Mouse (Mus musculus): ENCODE results near the gene Serpinb13. TPM values are rescaled to one million over a fixed set of nuclear protein-coding genes. Genes with fewer than 3 reads are reported as not detected.
"Not testable (repeated sequence)": the region's sequence is repeated elsewhere in the genome, so short reads cannot be mapped to it uniquely, and the experiment has no call there.

Serpinb13 gene
- polyA plus RNA-seq, 1 experiment from 2014 or later, result not detected

- TF ChIP-seq CTCF (IDR thresholded peaks at IDR 0.05; ENCODE audit: low read depth), result no peak
- WGBS, result 64% methylated on average over 2 of the region's 2 CpGs
- Histone ChIP-seq H3K27me3 (ENCODE audit: insufficient read depth, low read length) (no peaks in the 10 kb centered on the region), H3K9me3 (ENCODE audit: low read depth, low read length) (no peaks in the 10 kb centered on the region), H3K4me1 (ENCODE audit: insufficient read depth) (no peaks in the 10 kb centered on the region), H3K36me3 (ENCODE audit: insufficient read depth) (no peaks in the 10 kb centered on the region), H3K9ac (no peak overlapping the region), H3K4me2 (no peak overlapping the region), H3K4me3 (ENCODE audit: low read depth, low read length) (no peak overlapping the region), H3K27ac (ENCODE audit: low read depth) (no peak overlapping the region)
- DNase-seq (no peak), ATAC-seq (ENCODE audit: insufficient read depth) (no peak)
These were observed 3.1 kb downstream of the Serpinb13 start for GRCm38 (mm10) chr1:106983865-106984264.

DNA sequence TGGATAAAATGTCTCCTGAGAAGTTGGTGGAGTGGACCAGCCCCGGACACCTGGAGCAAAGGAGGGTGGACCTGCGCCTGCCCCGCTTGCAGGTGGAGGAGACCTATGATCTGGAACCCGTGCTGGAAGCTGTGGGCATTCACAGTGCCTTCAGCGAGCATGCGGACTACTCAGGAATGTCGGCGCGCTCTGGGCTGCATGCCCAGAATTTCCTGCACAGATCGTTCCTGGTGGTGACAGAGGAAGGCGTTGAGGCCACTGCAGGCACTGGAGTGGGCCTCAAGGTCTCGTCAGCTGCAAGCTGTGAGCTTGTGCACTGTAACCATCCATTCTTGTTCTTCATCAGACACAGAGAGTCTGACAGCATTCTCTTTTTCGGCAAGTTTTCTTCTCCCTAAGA is 19.6 kb downstream of the Serpinb13 start:
- DNase-seq (peak; percentile 91), ATAC-seq (ENCODE audit: insufficient read depth) (peak; percentile 99)
- H3K27ac ChIP-seq (ENCODE audit: low read depth), result no peak overlapping the region
- H3K9ac ChIP-seq, result no peak overlapping the region
- H3K4me3 ChIP-seq (ENCODE audit: low read depth, low read length), result no peak overlapping the region
- no peaks in the 10 kb centered on the region for H3K4me1 ChIP-seq (ENCODE audit: insufficient read depth)
- no peak overlapping the region for H3K4me2 ChIP-seq
- no peak for TF ChIP-seq CTCF (IDR thresholded peaks at IDR 0.05; ENCODE audit: low read depth)
- H3K9me3 ChIP-seq (ENCODE audit: low read depth, low read length), result no peaks in the 10 kb centered on the region
- WGBS, result 40% methylated on average over 13 of the region's 13 CpGs
- H3K36me3 ChIP-seq (ENCODE audit: insufficient read depth), result no peaks in the 10 kb centered on the region
- no peaks in the 10 kb centered on the region for H3K27me3 ChIP-seq (ENCODE audit: insufficient read depth, low read length)

DNA sequence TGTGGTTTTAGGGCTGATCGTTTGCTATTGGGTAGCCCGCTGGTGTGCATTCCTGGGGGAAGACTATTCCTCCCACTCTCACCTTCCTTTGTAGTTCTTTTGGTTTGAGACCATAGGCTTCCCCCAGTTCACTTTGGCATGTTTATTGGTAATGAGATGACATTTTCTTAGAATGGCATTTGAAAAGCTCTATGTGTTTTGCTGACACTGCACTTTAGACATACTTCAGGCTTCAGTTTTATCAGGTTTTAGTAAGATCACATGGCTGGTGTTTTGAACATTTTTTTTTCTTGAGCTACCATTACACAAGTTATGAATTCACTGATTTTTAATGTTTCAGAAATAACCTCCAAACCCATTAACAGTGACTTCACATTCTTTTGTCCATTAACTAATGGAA is 21.0 kb downstream of the Serpinb13 start:
- WGBS, result 74% methylated on average over 2 of the region's 2 CpGs
- H3K4me3 ChIP-seq (ENCODE audit: low read depth, low read length), result no peak overlapping the region
- H3K4me2 ChIP-seq, result no peak overlapping the region
- DNase-seq (no peak), ATAC-seq (ENCODE audit: insufficient read depth) (no peak)
- H3K27me3 ChIP-seq (ENCODE audit: insufficient read depth, low read length), result no peaks in the 10 kb centered on the region
- no peak for TF ChIP-seq CTCF (IDR thresholded peaks at IDR 0.05; ENCODE audit: low read depth)
- H3K27ac ChIP-seq (ENCODE audit: low read depth), result no peak overlapping the region
- H3K36me3 ChIP-seq (ENCODE audit: insufficient read depth), result no peaks in the 10 kb centered on the region
- no peak overlapping the region for H3K9ac ChIP-seq
- H3K9me3 ChIP-seq (ENCODE audit: low read depth, low read length), result no peaks in the 10 kb centered on the region
- no peaks in the 10 kb centered on the region for H3K4me1 ChIP-seq (ENCODE audit: insufficient read depth)

- peak; percentile 1 for DNase-seq
- 66% methylated on average over 3 of the region's 3 CpGs for WGBS
- no peak for TF ChIP-seq CTCF (IDR thresholded peaks at IDR 0.05; ENCODE audit: low read depth)
- Histone ChIP-seq H3K27ac (ENCODE audit: low read depth) (no peak overlapping the region), H3K9me3 (ENCODE audit: low read depth, low read length) (no peaks in the 10 kb centered on the region), H3K4me1 (ENCODE audit: insufficient read depth) (no peaks in the 10 kb centered on the region), H3K9ac (no peak overlapping the region), H3K27me3 (ENCODE audit: insufficient read depth, low read length) (no peaks in the 10 kb centered on the region), H3K4me3 (ENCODE audit: low read depth, low read length) (no peak overlapping the region), H3K4me2 (no peak overlapping the region), H3K36me3 (ENCODE audit: insufficient read depth) (no peaks in the 10 kb centered on the region)
- ATAC-seq (ENCODE audit: insufficient read depth), result peak; percentile 80
These were observed 25.5 kb downstream of the Serpinb13 start for GRCm38 (mm10) chr1:107006316-107006715.

GRCm38 (mm10) chr1:107014530-107014929 is 33.7 kb downstream of the Serpinb13 start:
- Histone ChIP-seq H3K4me3 (ENCODE audit: low read depth, low read length) (no peak overlapping the region), H3K27ac (ENCODE audit: low read depth) (no peak overlapping the region), H3K9me3 (ENCODE audit: low read depth, low read length) (no peaks in the 10 kb centered on the region), H3K27me3 (ENCODE audit: insufficient read depth, low read length) (no peaks in the 10 kb centered on the region), H3K4me1 (ENCODE audit: insufficient read depth) (no peaks in the 10 kb centered on the region), H3K36me3 (ENCODE audit: insufficient read depth) (no peaks in the 10 kb centered on the region), H3K4me2 (no peak overlapping the region), H3K9ac (no peak overlapping the region)
- 38% methylated on average over 2 of the region's 2 CpGs for WGBS
- peak; percentile 69 for TF ChIP-seq CTCF (IDR thresholded peaks at IDR 0.05; ENCODE audit: low read depth)
- peak; percentile 64 for DNase-seq
- peak; percentile 35; the same call in 1 of the 2 replicates for ATAC-seq (ENCODE audit: insufficient read depth)

GRCm38 (mm10) chr1:107015210-107015609 is 34.4 kb downstream of the Serpinb13 start:
- no peak overlapping the region for H3K9ac ChIP-seq
- H3K9me3 ChIP-seq (ENCODE audit: low read depth, low read length), result no peaks in the 10 kb centered on the region
- H3K36me3 ChIP-seq (ENCODE audit: insufficient read depth), result no peaks in the 10 kb centered on the region
- no peaks in the 10 kb centered on the region for H3K4me1 ChIP-seq (ENCODE audit: insufficient read depth)
- no peak overlapping the region for H3K4me3 ChIP-seq (ENCODE audit: low read depth, low read length)
- 78% methylated on average over 7 of the region's 7 CpGs for WGBS
- no peak overlapping the region for H3K4me2 ChIP-seq
- H3K27ac ChIP-seq (ENCODE audit: low read depth), result no peak overlapping the region
- no peaks in the 10 kb centered on the region for H3K27me3 ChIP-seq (ENCODE audit: insufficient read depth, low read length)
- DNase-seq (no peak), ATAC-seq (ENCODE audit: insufficient read depth) (no peak)
- no peak for TF ChIP-seq CTCF (IDR thresholded peaks at IDR 0.05; ENCODE audit: low read depth)

DNA sequence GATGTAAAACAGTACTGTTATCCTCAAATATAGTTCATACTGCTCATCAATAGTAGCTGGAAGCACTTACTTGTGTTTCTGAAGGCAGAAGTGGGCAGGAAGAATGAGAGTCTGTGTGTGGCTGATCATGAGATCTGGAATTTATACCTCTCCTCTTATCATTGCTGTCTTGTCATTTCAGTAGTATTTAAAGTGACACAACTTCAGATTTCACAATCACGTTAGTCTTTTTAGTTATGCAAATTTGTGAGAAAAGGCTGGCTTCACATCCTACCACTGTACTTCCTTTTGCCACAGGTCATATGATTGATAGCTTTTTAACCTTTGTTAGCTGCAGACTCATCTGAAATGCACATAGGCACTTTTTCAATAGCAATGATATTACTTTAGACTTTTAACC is 45.1 kb downstream of the Serpinb13 start:
- no peak overlapping the region for H3K4me3 ChIP-seq (ENCODE audit: low read depth, low read length)
- H3K9ac ChIP-seq, result no peak overlapping the region
- H3K27me3 ChIP-seq (ENCODE audit: insufficient read depth, low read length), result no peaks in the 10 kb centered on the region
- no peak overlapping the region for H3K27ac ChIP-seq (ENCODE audit: low read depth)
- no peaks in the 10 kb centered on the region for H3K36me3 ChIP-seq (ENCODE audit: insufficient read depth)
- no peak for DNase-seq
- ATAC-seq (ENCODE audit: insufficient read depth), result no peak
- no peak overlapping the region for H3K4me2 ChIP-seq
- no peaks in the 10 kb centered on the region for H3K4me1 ChIP-seq (ENCODE audit: insufficient read depth)
- WGBS, result 55% methylated on average over 1 of the region's 1 CpGs
- TF ChIP-seq CTCF (IDR thresholded peaks at IDR 0.05; ENCODE audit: low read depth), result no peak
- no peaks in the 10 kb centered on the region for H3K9me3 ChIP-seq (ENCODE audit: low read depth, low read length)

GRCm38 (mm10) chr1:107034236-107034635 is 53.5 kb downstream of the Serpinb13 start:
- not testable (repeated sequence) for H3K27ac ChIP-seq (ENCODE audit: low read depth); H3K4me3 ChIP-seq (ENCODE audit: low read depth, low read length); H3K4me1 ChIP-seq (ENCODE audit: insufficient read depth); H3K9me3 ChIP-seq (ENCODE audit: low read depth, low read length); H3K36me3 ChIP-seq (ENCODE audit: insufficient read depth); ATAC-seq (ENCODE audit: insufficient read depth); DNase-seq; H3K9ac ChIP-seq; H3K27me3 ChIP-seq (ENCODE audit: insufficient read depth, low read length); H3K4me2 ChIP-seq
- 88% methylated on average over 3 of the region's 3 CpGs for WGBS

Other genes with a start within 250 kb of the Serpinb13 start
- gene Kdsr, start 221.3 kb upstream of the Serpinb13 start, polyA plus RNA-seq (2014; fragmentation: Nextera tagmentation; extraction: Ambion mirVana), result 15.9 and 16.5 TPM in 2 replicates
- 71.1 and 78.6 TPM in 2 replicates for gene Vps4b, start 184.3 kb upstream of the Serpinb13 start, polyA plus RNA-seq (2014; fragmentation: Nextera tagmentation; extraction: Ambion mirVana)
- gene Serpinb5, start 119.8 kb upstream of the Serpinb13 start, polyA plus RNA-seq (2014; fragmentation: Nextera tagmentation; extraction: Ambion mirVana), result 0.09 and 0.18 TPM in 2 replicates
- 0.64 and 1.6 TPM in 2 replicates for gene Serpinb12, start 46.5 kb upstream of the Serpinb13 start, polyA plus RNA-seq (2014; fragmentation: Nextera tagmentation; extraction: Ambion mirVana)
- not detected in 2 replicates for gene Serpinb3a, start 71.3 kb downstream of the Serpinb13 start, polyA plus RNA-seq (2014; fragmentation: Nextera tagmentation; extraction: Ambion mirVana)
- gene Serpinb3d, start 102.5 kb downstream of the Serpinb13 start, polyA plus RNA-seq (2014; fragmentation: Nextera tagmentation; extraction: Ambion mirVana), result not detected in 2 replicates

Data from lung, embryonic 14.5 days (tissue).